In the genomic region with DNA sequence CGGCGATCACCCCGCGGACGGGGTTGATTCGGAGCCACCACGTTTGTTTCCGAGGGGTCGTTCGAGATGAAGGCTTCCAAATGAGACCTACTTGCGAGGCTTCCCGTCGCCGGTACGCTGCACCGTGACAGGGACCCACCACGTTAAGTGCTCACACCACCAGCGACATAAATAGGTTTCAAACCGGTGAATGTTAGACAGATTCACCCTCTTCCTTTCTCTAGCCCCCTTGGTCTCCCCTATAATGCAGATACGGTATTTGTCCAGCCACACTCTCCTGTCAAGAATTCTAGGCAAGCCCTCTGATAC, we compare ENCODE assay signal across 8 mouse cellular contexts. TPM values are rescaled to one million over a fixed set of nuclear protein-coding genes. Genes with fewer than 3 reads are reported as not detected.
DNase-seq lines count a peak whose midpoint lies in the region; ATAC-seq and TF ChIP-seq lines count a peak whose summit lies in the region.

No protein-coding gene starts in this region.

- peak overlapping the region; percentile 78 for H3K4me2 ChIP-seq in kidney, embryonic 14.5 days (replicated peaks; ENCODE audit: low read depth, low read length)
- peak overlapping the region; percentile 82 for H3K4me2 ChIP-seq in hindbrain, embryonic 14.5 days (replicated peaks)
- H3K4me2 ChIP-seq in midbrain, embryonic 14.5 days (ENCODE audit: low read length), result peak overlapping the region; percentile 88

- no peak for DNase-seq in kidney, adult 11 months
- DNase-seq in hindbrain, embryonic 14.5 days (ENCODE audit: low spot score), result no peak
- DNase-seq in midbrain, embryonic 14.5 days, result no peak
- DNase-seq in gastrocnemius, postnatal 36 days, result no peak
- no peak for DNase-seq in layer of hippocampus, adult 9-11 months
- no peak for DNase-seq in frontal cortex, postnatal 14 days (ENCODE audit: low spot score in 2 of 2)

- H3K36me3 ChIP-seq in kidney, embryonic 14.5 days (ENCODE audit: control insufficient read depth, insufficient read depth, low read length), result peaks cover 8% of the 10 kb centered on the region
- peaks cover under 1% of the 10 kb centered on the region; the same call in 1 of the 2 replicates for H3K36me3 ChIP-seq in hindbrain, embryonic 14.5 days (replicated peaks; ENCODE audit: control insufficient read depth, insufficient read depth)
- H3K36me3 ChIP-seq in midbrain, embryonic 14.5 days (ENCODE audit: control insufficient read depth, insufficient read depth, low read length), result no peaks in the 10 kb centered on the region

- intact Hi-C loops in gastrocnemius, postnatal 36 days (cut with DNase I), result no loop called here

- no peak for TF ChIP-seq CTCF in bone marrow, adult 2 months (IDR thresholded peaks at IDR 0.05; ENCODE audit: control insufficient read depth, insufficient read depth, low read length)

- no peaks in the 10 kb centered on the region for H3K27me3 ChIP-seq in kidney, embryonic 14.5 days (ENCODE audit: control insufficient read depth, insufficient read depth, low read length)
- no peaks in the 10 kb centered on the region for H3K27me3 ChIP-seq in hindbrain, embryonic 14.5 days (ENCODE audit: control insufficient read depth, insufficient read depth, low read length)
- H3K27me3 ChIP-seq in midbrain, embryonic 14.5 days (ENCODE audit: control insufficient read depth, insufficient read depth, low read length), result no peaks in the 10 kb centered on the region

- peaks cover 19% of the 10 kb centered on the region for H3K4me1 ChIP-seq in kidney, embryonic 14.5 days (ENCODE audit: control insufficient read depth, insufficient read depth, low read length)
- peaks cover 2% of the 10 kb centered on the region; the same call in 1 of the 2 replicates for H3K4me1 ChIP-seq in bone marrow, adult 2 months (ENCODE audit: control insufficient read depth, insufficient read depth, low read length)
- H3K4me1 ChIP-seq in hindbrain, embryonic 14.5 days (replicated peaks; ENCODE audit: control insufficient read depth, insufficient read depth, low read length), result peaks cover 21% of the 10 kb centered on the region
- H3K4me1 ChIP-seq in midbrain, embryonic 14.5 days (ENCODE audit: control insufficient read depth, insufficient read depth, low read length), result peaks cover 22% of the 10 kb centered on the region

- H3K27ac ChIP-seq in kidney, embryonic 14.5 days (ENCODE audit: low read depth, low read length), result peak overlapping the region; percentile 100
- H3K27ac ChIP-seq in bone marrow, adult 2 months (ENCODE audit: control insufficient read depth, insufficient read depth, low read depth, low read length, poor library complexity), result peak overlapping the region; percentile 81
- peak overlapping the region; percentile 98 for H3K27ac ChIP-seq in hindbrain, embryonic 14.5 days
- peak overlapping the region; percentile 98 for H3K27ac ChIP-seq in midbrain, embryonic 14.5 days (replicated peaks; ENCODE audit: low read depth, low read length)

- WGBS in kidney, embryonic 14.5 days, result under 1% methylated on average over 20 of the region's 20 CpGs
- WGBS in bone marrow, adult 2 months, result under 1% methylated on average over 20 of the region's 20 CpGs
- WGBS in hindbrain, embryonic 14.5 days, result under 1% methylated on average over 20 of the region's 20 CpGs
- WGBS in midbrain, embryonic 14.5 days, result under 1% methylated on average over 20 of the region's 20 CpGs

- no peaks in the 10 kb centered on the region for H3K9me3 ChIP-seq in kidney, embryonic 14.5 days (ENCODE audit: control insufficient read depth, low read length)
- no peaks in the 10 kb centered on the region for H3K9me3 ChIP-seq in hindbrain, embryonic 14.5 days (ENCODE audit: control insufficient read depth, low read length)
- no peaks in the 10 kb centered on the region for H3K9me3 ChIP-seq in midbrain, embryonic 14.5 days (ENCODE audit: control insufficient read depth, low read length)

- no peak for TF ChIP-seq POLR2A in bone marrow, adult 2 months (IDR thresholded peaks at IDR 0.05; ENCODE audit: borderline replicate concordance, control insufficient read depth, low read depth, low read length)

- H3K4me3 ChIP-seq in kidney, embryonic 14.5 days (ENCODE audit: low read length), result peak overlapping the region; percentile 94
- peak overlapping the region; percentile 81 for H3K4me3 ChIP-seq in bone marrow, adult 2 months (replicated peaks; ENCODE audit: control insufficient read depth, low read depth, low read length)
- peak overlapping the region; percentile 99 for H3K4me3 ChIP-seq in hindbrain, embryonic 14.5 days (replicated peaks; ENCODE audit: low read length)
- peak overlapping the region; percentile 71 for H3K4me3 ChIP-seq in midbrain, embryonic 14.5 days (replicated peaks; ENCODE audit: low read depth, low read length)

- ATAC-seq in kidney, embryonic 14.5 days (ENCODE audit: low FRiP score, low TSS enrichment), result peak; percentile 3; the same call in 1 of the 2 replicates
- ATAC-seq in hindbrain, embryonic 14.5 days (ENCODE audit: low FRiP score), result peak; percentile 29
- ATAC-seq in midbrain, embryonic 14.5 days (ENCODE audit: low FRiP score, low TSS enrichment), result peak; percentile 49

- H3K9ac ChIP-seq in kidney, embryonic 14.5 days (ENCODE audit: low read depth, low read length), result peak overlapping the region; percentile 99
- peak overlapping the region; percentile 92 for H3K9ac ChIP-seq in hindbrain, embryonic 14.5 days
- peak overlapping the region; percentile 80 for H3K9ac ChIP-seq in midbrain, embryonic 14.5 days (replicated peaks; ENCODE audit: low read length)

RNA-seq across cellular contexts. Expression of a gene that starts 0.5 kb away (rescaled TPM):
- 276 and 313 TPM in 2 replicates for polyA plus RNA-seq in kidney, embryonic 14.5 days (2014; fragmentation: Nextera tagmentation; extraction: Ambion mirVana)
- 504 and 514 TPM in 2 replicates for polyA plus RNA-seq in bone marrow, adult 2 months (2011; ENCODE audit: insufficient read depth, insufficient read length, low replicate concordance, missing spikeins)
- polyA plus RNA-seq in hindbrain, embryonic 14.5 days (2014; fragmentation: Nextera tagmentation; extraction: Ambion mirVana), result 97.3 and 98.4 TPM in 2 replicates
- polyA plus RNA-seq in midbrain, embryonic 14.5 days (2014; fragmentation: Nextera tagmentation; extraction: Ambion mirVana), result 105 and 115 TPM in 2 replicates
- 10 to 100 TPM; 27.1 to 36.0 TPM for total RNA-seq in gastrocnemius, postnatal 36 days (2021)

RNA-seq across cellular contexts. Expression of a gene that starts 15.9 kb away (rescaled TPM):
- 0.90 and 0.95 TPM in 2 replicates for polyA plus RNA-seq in kidney, embryonic 14.5 days (2014; fragmentation: Nextera tagmentation; extraction: Ambion mirVana)
- 3.8 and 8.3 TPM in 2 replicates for polyA plus RNA-seq in bone marrow, adult 2 months (2011; ENCODE audit: insufficient read depth, insufficient read length, low replicate concordance, missing spikeins)
- polyA plus RNA-seq in hindbrain, embryonic 14.5 days (2014; fragmentation: Nextera tagmentation; extraction: Ambion mirVana), result 1.4 and 1.7 TPM in 2 replicates
- polyA plus RNA-seq in midbrain, embryonic 14.5 days (2014; fragmentation: Nextera tagmentation; extraction: Ambion mirVana), result 0.67 and 1.1 TPM in 2 replicates
- 10 to 100 TPM; 19.8 to 20.3 TPM for total RNA-seq in gastrocnemius, postnatal 36 days (2021)
